Mouse (Mus musculus): ENCODE measurements around the gene Suds3.

The Suds3 gene

GRCm38 (mm10) chr5:117114581-117115192 lies 1.2 kb downstream of the Suds3 start:
- in situ Hi-C loops (cut with MboI, MseI): loop anchor here (5.0 kb wide), 1 partner anchor 43 kb away; no protein-coding TSS in a partner anchor

- in situ Hi-C loops (cut with MboI, MseI): no loop called here
Measured at GRCm38 (mm10) chr5:117113330-117113729, 2.6 kb downstream of the Suds3 start.

DNA sequence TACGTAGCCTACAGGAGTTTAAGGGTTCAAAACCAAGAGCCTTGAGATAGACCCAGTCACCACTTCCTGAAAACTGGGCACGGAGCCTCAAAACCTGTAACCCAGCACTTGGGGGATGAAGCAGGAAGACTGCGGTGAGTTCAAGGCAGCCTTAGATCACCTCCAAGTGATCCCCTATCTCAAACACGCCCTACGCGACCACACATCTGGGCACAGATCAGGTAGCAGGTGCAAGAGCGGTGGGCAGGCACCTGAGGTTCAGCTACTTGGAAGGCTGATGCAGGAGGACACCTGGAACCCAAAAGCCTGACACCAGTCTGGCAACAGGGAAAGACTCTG lies 4.2 kb downstream of the Suds3 start:
- in situ Hi-C loops (cut with MboI, MseI): no loop called here

DNA sequence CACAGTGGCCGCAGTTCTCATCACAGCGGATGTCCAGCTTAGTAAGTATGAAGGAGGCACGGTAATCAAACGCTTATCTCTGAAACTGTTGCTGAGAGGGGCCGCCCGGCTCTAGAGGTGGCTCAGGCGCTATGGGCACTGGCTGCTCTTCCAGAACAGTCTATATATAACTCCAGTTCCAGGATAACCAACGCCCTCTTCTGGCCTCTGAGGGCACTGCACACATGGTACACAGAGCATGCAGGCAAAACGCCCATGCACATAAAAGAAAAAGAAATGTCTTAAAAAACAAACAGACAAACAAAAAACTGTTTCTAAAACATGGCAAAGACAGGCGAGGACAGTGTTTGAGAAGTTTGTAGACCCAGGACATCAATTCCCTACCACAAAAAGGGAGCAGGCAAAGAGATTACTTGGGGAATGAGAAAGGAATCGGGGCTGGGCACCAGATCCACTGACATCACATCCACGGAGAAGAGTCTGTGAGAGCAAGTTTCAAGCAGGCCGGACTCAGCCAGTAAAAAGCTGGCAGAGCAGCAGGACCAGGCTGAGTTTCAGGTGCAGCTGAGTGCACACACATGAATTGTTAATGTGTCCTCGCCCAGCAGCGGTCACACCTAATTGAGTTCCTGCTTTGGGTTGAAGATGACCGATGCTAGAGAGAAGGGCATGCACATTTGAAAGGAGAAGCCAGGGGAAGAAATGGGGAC lies 4.7 kb downstream of the Suds3 start:
- in situ Hi-C loops (cut with MboI, MseI): no loop called here

- in situ Hi-C loops (cut with MboI, MseI): no loop called here
Measured at GRCm38 (mm10) chr5:117109522-117109921, 6.4 kb downstream of the Suds3 start.

DNA sequence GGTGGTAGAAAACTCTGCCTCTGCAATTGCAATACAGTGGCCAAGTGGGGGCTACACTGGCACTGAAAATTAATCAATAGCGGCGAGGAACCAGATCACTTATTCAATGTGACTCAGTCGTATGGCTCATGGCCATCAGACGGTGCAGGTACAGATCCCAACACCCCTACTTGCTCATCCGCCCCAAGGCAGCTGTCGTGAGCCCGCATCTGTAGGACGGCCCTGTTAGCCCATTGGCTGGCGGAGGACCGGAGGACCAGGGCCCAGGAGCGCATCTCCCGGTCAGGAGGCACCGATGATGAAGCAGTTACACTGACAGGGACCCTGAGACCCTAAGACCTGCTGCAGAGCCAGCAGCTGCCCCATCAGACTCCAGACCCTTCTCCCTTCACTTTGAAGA lies 7.2 kb downstream of the Suds3 start:
- in situ Hi-C loops (cut with MboI, MseI): no loop called here

GRCm38 (mm10) chr5:117108292-117108691 lies 7.6 kb downstream of the Suds3 start:
- in situ Hi-C loops (cut with MboI, MseI): no loop called here

DNA sequence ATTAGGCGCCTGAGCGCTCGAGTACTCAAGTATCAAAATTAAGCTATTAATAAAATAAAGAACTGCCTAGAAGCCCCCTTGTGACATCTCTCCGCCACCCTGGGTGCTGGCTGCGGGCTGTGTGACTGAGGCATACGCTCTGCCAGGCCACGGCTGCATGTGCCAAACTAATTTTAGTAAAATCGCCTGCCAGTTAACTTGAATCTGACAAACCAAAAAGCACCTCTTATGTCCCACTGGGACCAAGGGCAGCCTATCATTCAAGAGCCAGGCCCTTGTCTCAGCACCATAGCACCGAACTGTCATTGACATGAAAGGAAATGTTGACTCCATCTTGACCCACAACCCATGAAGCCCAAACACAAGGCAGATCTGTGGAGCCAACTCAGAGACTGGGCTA lies 10.2 kb downstream of the Suds3 start:
- in situ Hi-C loops (cut with MboI, MseI): no loop called here

DNA sequence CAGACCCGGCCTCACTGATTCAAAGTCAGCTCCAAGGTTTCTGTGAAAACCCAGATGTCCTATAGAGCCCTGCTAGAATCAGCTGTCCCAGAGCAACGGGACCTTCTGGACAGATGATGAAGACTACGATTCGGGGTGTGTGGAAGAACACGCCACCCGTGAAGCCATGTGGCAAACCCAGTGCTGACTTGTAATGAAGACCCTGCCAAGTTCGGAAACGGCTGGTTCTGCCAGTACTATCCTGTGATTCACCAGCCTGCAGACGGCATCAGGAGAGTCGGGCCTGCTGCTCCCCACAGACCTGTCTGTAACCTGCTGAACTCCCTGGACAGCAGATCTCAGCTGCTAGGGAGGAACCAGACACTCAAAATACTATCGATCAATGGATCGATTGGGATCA lies 11.6 kb downstream of the Suds3 start:
- in situ Hi-C loops (cut with MboI, MseI): no loop called here

DNA sequence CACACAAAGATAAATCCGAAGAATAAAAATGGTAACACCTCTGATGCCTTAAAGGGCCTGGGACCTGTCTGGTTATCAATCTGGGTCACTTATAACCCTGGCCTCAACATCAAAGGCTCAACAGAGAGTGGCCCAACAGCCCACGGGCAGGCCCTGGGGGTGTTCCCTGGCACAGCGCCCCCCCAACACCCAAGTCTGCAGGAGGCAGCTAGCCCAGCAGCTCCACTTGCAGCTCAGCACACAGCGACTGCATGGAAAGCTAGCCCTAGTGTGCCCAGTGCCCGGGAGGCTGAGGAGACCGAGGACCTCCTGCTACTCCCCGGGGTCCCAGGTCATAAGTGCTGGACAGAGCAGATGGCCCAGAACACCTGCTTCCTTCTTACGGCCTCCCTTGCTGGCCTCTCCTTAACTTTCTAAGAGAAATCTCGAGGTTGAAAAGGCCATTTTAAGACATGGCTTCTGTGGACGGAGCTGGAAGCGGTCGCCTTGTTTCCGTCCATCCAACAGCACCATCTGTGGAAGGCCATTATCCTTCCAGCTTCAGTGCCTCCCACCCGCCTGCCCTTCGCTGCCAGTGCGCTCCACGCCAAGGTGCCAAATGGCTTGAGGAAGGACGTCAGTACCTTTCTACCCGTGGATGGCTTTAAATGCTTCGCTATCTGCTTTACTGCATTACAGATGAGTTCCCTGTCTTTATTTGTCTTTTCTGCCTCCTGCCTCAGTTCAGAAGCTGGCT lies 12.6 kb downstream of the Suds3 start:
- in situ Hi-C loops (cut with MboI, MseI): no loop called here

GRCm38 (mm10) chr5:117099742-117100141 lies 16.2 kb downstream of the Suds3 start:
- in situ Hi-C loops (cut with MboI, MseI): no loop called here

- in situ Hi-C loops (cut with MboI, MseI): no loop called here
Measured at GRCm38 (mm10) chr5:117099008-117099407, 16.9 kb downstream of the Suds3 start.

- in situ Hi-C loops (cut with MboI, MseI): no loop called here
Measured at GRCm38 (mm10) chr5:117096716-117097115, 19.2 kb downstream of the Suds3 start.

GRCm38 (mm10) chr5:117094431-117094830 lies 21.5 kb downstream of the Suds3 start:
- in situ Hi-C loops (cut with MboI, MseI): no loop called here

DNA sequence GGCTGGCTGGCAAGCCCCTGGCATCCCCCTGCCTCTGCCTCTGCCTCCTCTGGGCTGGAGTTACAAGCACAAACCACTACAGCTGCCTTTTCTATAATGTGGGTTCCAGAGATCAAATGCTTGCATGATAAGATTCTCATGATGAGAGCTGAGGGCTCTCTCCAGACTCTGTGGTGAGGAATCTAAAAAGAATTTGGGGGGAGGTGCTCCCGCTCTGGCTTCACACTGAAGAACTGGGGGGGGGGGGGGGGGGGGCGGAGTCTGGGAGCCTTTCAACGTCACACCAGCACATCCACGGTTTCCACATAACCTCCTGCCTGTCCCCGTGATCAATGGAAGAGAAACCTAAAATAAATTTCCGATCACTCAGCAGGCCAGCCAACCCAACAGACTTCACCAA lies 26.1 kb downstream of the Suds3 start:
- in situ Hi-C loops (cut with MboI, MseI): no loop called here

GRCm38 (mm10) chr5:117089147-117089546 lies 26.8 kb downstream of the Suds3 start:
- in situ Hi-C loops (cut with MboI, MseI): no loop called here

GRCm38 (mm10) chr5:117087718-117088117 lies 28.2 kb downstream of the Suds3 start:
- in situ Hi-C loops (cut with MboI, MseI): no loop called here

DNA sequence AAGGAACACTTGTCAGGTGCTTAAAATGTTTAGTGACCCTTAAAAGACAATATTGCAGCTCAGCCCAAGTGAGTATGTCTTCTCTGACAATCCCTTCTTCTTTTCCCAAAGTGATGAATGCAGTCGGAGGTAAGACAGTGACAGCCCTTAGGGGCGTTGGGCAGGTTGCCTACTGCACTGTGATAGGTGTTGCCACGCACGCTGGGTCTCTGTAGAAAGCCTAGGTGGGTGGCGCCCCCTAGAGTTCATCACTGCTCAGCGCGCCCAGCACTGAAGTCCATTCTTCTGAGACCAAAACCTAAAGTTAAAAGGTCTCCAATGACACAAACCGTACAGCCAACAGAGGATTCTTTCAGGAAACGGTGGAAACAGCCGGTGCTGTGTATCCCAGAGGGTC lies 46.4 kb downstream of the Suds3 start:
- in situ Hi-C loops (cut with MboI, MseI): loop anchor here (25.0 kb wide), 1 partner anchor 957 kb away; no protein-coding TSS in a partner anchor

GRCm38 (mm10) chr5:117068808-117069497 lies 47.0 kb downstream of the Suds3 start:
- in situ Hi-C loops (cut with MboI, MseI): loop anchor here (25.0 kb wide), 1 partner anchor 957 kb away; no protein-coding TSS in a partner anchor

GRCm38 (mm10) chr5:117068181-117068580 lies 47.7 kb downstream of the Suds3 start:
- in situ Hi-C loops (cut with MboI, MseI): loop anchor here (25.0 kb wide), 1 partner anchor 956 kb away; no protein-coding TSS in a partner anchor

GRCm38 (mm10) chr5:117061251-117061650 lies 54.7 kb downstream of the Suds3 start:
- in situ Hi-C loops (cut with MboI, MseI): loop anchor here (25.0 kb wide), 1 partner anchor 949 kb away; no protein-coding TSS in a partner anchor
